Mouse (Mus musculus) stomach, embryonic 16.5 days (tissue): ENCODE results near the gene Rexo5. TPM values are rescaled to one million over a fixed set of nuclear protein-coding genes. Genes with fewer than 3 reads are reported as not detected.
A peak's percentile ranks its signal among the peaks of the same experiment; 100 is the strongest.

Experiments used
- ATAC-seq: fragments of 200-750 bp; cut with Nextera tagmentation; 2 replicates; pipeline ENCODE4 v1.8.0; 2017; ENCODE audit warnings: moderate number of reproducible peaks, moderate TSS enrichment; ENCODE audit not compliant: insufficient read depth, low FRiP score
- H3K27ac ChIP-seq: fragments of 300-500 bp; sonication (generic); 2 replicates; pipeline ENCODE4 v1.5.1; 2014; ENCODE audit warnings: low read length
- H3K27me3 ChIP-seq: fragments of 300-500 bp; sonication (generic); 2 replicates; pipeline ENCODE4 v1.6.1; 2014; ENCODE audit warnings: low read length, control low read depth, mixed read lengths; ENCODE audit not compliant: control insufficient read depth, insufficient read depth
- H3K36me3 ChIP-seq: fragments of 300-500 bp; sonication (generic); 2 replicates; pipeline ENCODE4 v1.6.1; 2014; ENCODE audit warnings: low read length; ENCODE audit not compliant: control insufficient read depth, insufficient read depth
- H3K4me1 ChIP-seq: fragments of 300-500 bp; sonication (generic); 2 replicates; pipeline ENCODE4 v1.6.1; 2014; ENCODE audit warnings: low read length, control low read depth, mixed read lengths; ENCODE audit not compliant: control insufficient read depth, insufficient read depth
- H3K4me2 ChIP-seq: fragments of 300-500 bp; sonication (generic); 2 replicates; pipeline ENCODE4 v1.6.1; 2014; ENCODE audit warnings: low read depth, low read length, mixed read lengths
- H3K4me3 ChIP-seq: fragments of 300-500 bp; sonication (generic); replicated peaks from 2 replicates; pipeline ENCODE4 v1.5.1; 2014; ENCODE audit warnings: mild to moderate bottlenecking, low read length
- H3K9ac ChIP-seq: fragments of 300-500 bp; sonication (generic); 2 replicates; pipeline ENCODE4 v1.6.1; 2014; ENCODE audit warnings: low read length
- H3K9me3 ChIP-seq: fragments of 300-500 bp; sonication (generic); replicated peaks from 2 replicates; pipeline ENCODE4 v1.6.1; 2016; ENCODE audit warnings: low read length, control low read depth; ENCODE audit not compliant: control insufficient read depth
- WGBS: fragments of 180-500 bp; shearing (Covaris S2); extraction: QIAGEN DNeasy Blood & Tissue Kit; methylation state at CpG from one replicate; pipeline ENCODE4 v1.1.7; 2014; 5-methylcytosine and 5-hydroxymethylcytosine counted together
- polyA plus RNA-seq: library from polyadenylated mRNA; unstranded; fragments of >200 nt; fragmentation: Nextera tagmentation; extraction: Ambion mirVana; gene quantifications from 2 replicates; pipeline ENCODE4 v1.2.1, GENCODE M21; 2015

The Rexo5 gene
- 17.8 and 25.6 TPM in 2 replicates for polyA plus RNA-seq

GRCm38 (mm10) chr7:119793586-119794250 lies at the start of gene Rexo5, which contains the start of gene Eri2:
Rexo5 (plus strand) TSS chr7:119794006.
Eri2 (minus strand) TSS chr7:119794058.
- Histone ChIP-seq H3K36me3 (no peaks in the 10 kb centered on the region), H3K9me3 (no peaks in the 10 kb centered on the region), H3K4me3 (peak within 1 kb of the TSS; percentile 59), H3K4me2 (peak within 1 kb of the TSS; percentile 90), H3K4me1 (peaks cover 5% of the 10 kb centered on the region), H3K9ac (peak within 1 kb of the TSS; percentile 89), H3K27ac (peak within 1 kb of the TSS; percentile 80), H3K27me3 (no peaks in the 10 kb centered on the region)
- under 1% methylated on average over 53 of the region's 53 CpGs for WGBS
- peak; percentile 99 for ATAC-seq

GRCm38 (mm10) chr7:119744321-119744720 lies 49.5 kb upstream of the Rexo5 start:
- WGBS = 6% methylated on average over 34 of the region's 34 CpGs
- no peaks in the 10 kb centered on the region for H3K27me3 ChIP-seq
- no peak overlapping the region for H3K27ac ChIP-seq
- ATAC-seq = no peak
- H3K4me1 ChIP-seq = no peaks in the 10 kb centered on the region
- peak overlapping the region; percentile 56 for H3K9ac ChIP-seq
- peak overlapping the region; percentile 23 for H3K4me3 ChIP-seq
- peak overlapping the region; percentile 46 for H3K4me2 ChIP-seq
- no peaks in the 10 kb centered on the region for H3K36me3 ChIP-seq
- H3K9me3 ChIP-seq = no peaks in the 10 kb centered on the region

GRCm38 (mm10) chr7:119745869-119746268 lies 47.9 kb upstream of the Rexo5 start:
- Histone ChIP-seq H3K4me3 (no peak overlapping the region), H3K36me3 (no peaks in the 10 kb centered on the region), H3K27ac (no peak overlapping the region), H3K4me1 (no peaks in the 10 kb centered on the region), H3K9ac (no peak overlapping the region), H3K9me3 (no peaks in the 10 kb centered on the region), H3K27me3 (no peaks in the 10 kb centered on the region), H3K4me2 (no peak overlapping the region)
- ATAC-seq = no peak
- WGBS = 51% methylated on average over 1 of the region's 1 CpGs

- H3K4me3 ChIP-seq = no peak overlapping the region
- no peak for ATAC-seq
- no peak overlapping the region for H3K27ac ChIP-seq
- no peak overlapping the region for H3K4me2 ChIP-seq
- no peaks in the 10 kb centered on the region for H3K4me1 ChIP-seq
- 55% methylated on average over 2 of the region's 2 CpGs for WGBS
- H3K36me3 ChIP-seq = no peaks in the 10 kb centered on the region
- H3K9me3 ChIP-seq = no peaks in the 10 kb centered on the region
- H3K27me3 ChIP-seq = no peaks in the 10 kb centered on the region
- no peak overlapping the region for H3K9ac ChIP-seq
Observed at GRCm38 (mm10) chr7:119748761-119749160, 45.0 kb upstream of the Rexo5 start.

- no peak for ATAC-seq
- H3K27ac ChIP-seq = no peak overlapping the region
- no peak overlapping the region for H3K9ac ChIP-seq
- H3K4me1 ChIP-seq = no peaks in the 10 kb centered on the region
- H3K4me3 ChIP-seq = no peak overlapping the region
- no peaks in the 10 kb centered on the region for H3K9me3 ChIP-seq
- WGBS = 51% methylated on average over 2 of the region's 2 CpGs
- H3K4me2 ChIP-seq = no peak overlapping the region
- H3K27me3 ChIP-seq = no peaks in the 10 kb centered on the region
- no peaks in the 10 kb centered on the region for H3K36me3 ChIP-seq
Observed at GRCm38 (mm10) chr7:119749942-119750341, 43.9 kb upstream of the Rexo5 start.

GRCm38 (mm10) chr7:119753696-119754095 lies 40.1 kb upstream of the Rexo5 start:
- Histone ChIP-seq H3K36me3 (no peaks in the 10 kb centered on the region), H3K9ac (no peak overlapping the region), H3K9me3 (no peaks in the 10 kb centered on the region), H3K27me3 (no peaks in the 10 kb centered on the region), H3K27ac (no peak overlapping the region), H3K4me3 (no peak overlapping the region), H3K4me1 (no peaks in the 10 kb centered on the region), H3K4me2 (no peak overlapping the region)
- no peak for ATAC-seq
- 91% methylated on average over 1 of the region's 1 CpGs for WGBS

- Histone ChIP-seq H3K27me3 (no peaks in the 10 kb centered on the region), H3K27ac (no peak within 1 kb of the TSS; the same call in none of the 2 replicates), H3K9me3 (no peaks in the 10 kb centered on the region), H3K36me3 (no peaks in the 10 kb centered on the region), H3K4me1 (no peaks in the 10 kb centered on the region), H3K4me3 (peak within 1 kb of the TSS; percentile 19), H3K9ac (no peak within 1 kb of the TSS; the same call in 1 of the 2 replicates), H3K4me2 (peak within 1 kb of the TSS; percentile 18)
- peak; percentile 83 for ATAC-seq
- WGBS = 28% methylated on average over 11 of the region's 11 CpGs
Observed at GRCm38 (mm10) chr7:119760527-119760951, 33.3 kb upstream of the Rexo5 start, which contains the start of gene Acsm3. Acsm3 (plus strand) TSS chr7:119760923.

- no peaks in the 10 kb centered on the region for H3K27me3 ChIP-seq
- H3K27ac ChIP-seq = peak overlapping the region; percentile 53; the same call in 1 of the 2 replicates
- ATAC-seq = peak; percentile 76; the same call in 1 of the 2 replicates
- H3K4me1 ChIP-seq = no peaks in the 10 kb centered on the region
- H3K9me3 ChIP-seq = no peaks in the 10 kb centered on the region
- WGBS = 26% methylated on average over 4 of the region's 4 CpGs
- H3K36me3 ChIP-seq = no peaks in the 10 kb centered on the region
- no peak overlapping the region for H3K4me3 ChIP-seq
- no peak overlapping the region for H3K9ac ChIP-seq
- H3K4me2 ChIP-seq = no peak overlapping the region
Observed at GRCm38 (mm10) chr7:119762166-119762697, 31.6 kb upstream of the Rexo5 start.

- Histone ChIP-seq H3K27ac (no peak overlapping the region), H3K9ac (no peak overlapping the region), H3K9me3 (no peaks in the 10 kb centered on the region), H3K4me3 (no peak overlapping the region), H3K4me2 (no peak overlapping the region), H3K4me1 (no peaks in the 10 kb centered on the region), H3K27me3 (no peaks in the 10 kb centered on the region), H3K36me3 (no peaks in the 10 kb centered on the region)
- ATAC-seq = no peak
- WGBS = 81% methylated on average over 3 of the region's 3 CpGs
Observed at GRCm38 (mm10) chr7:119764377-119764776, 29.4 kb upstream of the Rexo5 start.
